Mouse (Mus musculus) T-helper 1 cell (primary cell): Measurements from ENCODE around the gene Dctn3.

ENCODE experiments used
- in situ Hi-C: fragments of 300-600 bp; cut with MboI, MseI; formaldehyde crosslinking; loops from one replicate; pipeline ENCODE4 v1.15.1; 2025; ENCODE audit warnings: high pct_unique_total_duplicates

Gene Dctn3

GRCm38 (mm10) chr4:41676248-41677005, 46.5 kb downstream of the Dctn3 start:
- in situ Hi-C loops: no loop called here

GRCm38 (mm10) chr4:41673186-41673585, 49.8 kb downstream of the Dctn3 start:
- in situ Hi-C loops: no loop called here

GRCm38 (mm10) chr4:41672522-41672963, 50.4 kb downstream of the Dctn3 start:
- in situ Hi-C loops: no loop called here

- in situ Hi-C loops: no loop called here
Observed at GRCm38 (mm10) chr4:41671963-41672480, 50.9 kb downstream of the Dctn3 start.

GRCm38 (mm10) chr4:41671500-41671899, 51.5 kb downstream of the Dctn3 start:
- in situ Hi-C loops: no loop called here

- in situ Hi-C loops: no loop called here
Observed at GRCm38 (mm10) chr4:41670836-41671235, 52.1 kb downstream of the Dctn3 start.

- in situ Hi-C loops: no loop called here
Observed at GRCm38 (mm10) chr4:41666646-41667045, 56.3 kb downstream of the Dctn3 start.

- in situ Hi-C loops: no loop called here
Observed at GRCm38 (mm10) chr4:41665009-41665675, 57.8 kb downstream of the Dctn3 start.
